Comparison of ENCODE assay signal across 7 mouse cellular contexts in genomic region chr1:23255925-23256629, GRCm38 (mm10).
DNase-seq lines count a peak whose midpoint lies in the region; ATAC-seq lines count a peak whose summit lies in the region.

No protein-coding gene starts in this region.

- peak overlapping the region; percentile 83 for H3K9ac ChIP-seq in embryonic facial prominence, embryonic 13.5 days
- peak overlapping the region; percentile 86 for H3K9ac ChIP-seq in midbrain, embryonic 12.5 days (replicated peaks)

- under 1% methylated on average over 52 of the region's 80 CpGs for WGBS in embryonic facial prominence, embryonic 13.5 days
- WGBS in midbrain, embryonic 12.5 days = 0% methylated on average over 44 of the region's 80 CpGs

- H3K9me3 ChIP-seq in embryonic facial prominence, embryonic 13.5 days = no peaks in the 10 kb centered on the region
- H3K9me3 ChIP-seq in midbrain, embryonic 12.5 days = no peaks in the 10 kb centered on the region

- peak; percentile 99 for ATAC-seq in embryonic facial prominence, embryonic 13.5 days (ENCODE audit: insufficient number of reproducible peaks, insufficient read depth, low FRiP score, low TSS enrichment, low read depth)
- peak; percentile 99 for ATAC-seq in midbrain, embryonic 12.5 days (ENCODE audit: low FRiP score, low read depth)

- H3K4me1 ChIP-seq in embryonic facial prominence, embryonic 13.5 days = peaks cover 5% of the 10 kb centered on the region; the same call in 1 of the 2 replicates
- H3K4me1 ChIP-seq in midbrain, embryonic 12.5 days = peaks cover 15% of the 10 kb centered on the region

- H3K27me3 ChIP-seq in embryonic facial prominence, embryonic 13.5 days = no peaks in the 10 kb centered on the region
- no peaks in the 10 kb centered on the region for H3K27me3 ChIP-seq in midbrain, embryonic 12.5 days

- H3K4me2 ChIP-seq in embryonic facial prominence, embryonic 13.5 days = peak overlapping the region; percentile 75
- peak overlapping the region; percentile 63 for H3K4me2 ChIP-seq in midbrain, embryonic 12.5 days (replicated peaks)

- no peaks in the 10 kb centered on the region for H3K36me3 ChIP-seq in embryonic facial prominence, embryonic 13.5 days
- no peaks in the 10 kb centered on the region for H3K36me3 ChIP-seq in midbrain, embryonic 12.5 days

- H3K27ac ChIP-seq in embryonic facial prominence, embryonic 13.5 days = peak overlapping the region; percentile 87
- H3K27ac ChIP-seq in midbrain, embryonic 12.5 days (replicated peaks) = peak overlapping the region; percentile 96

- DNase-seq in adrenal gland, postnatal 4 days (ENCODE audit: low spot score in 2 of 2) = peak; percentile 91 to 92
- peak; percentile 100 for DNase-seq in heart, adult 11 months
- peak; percentile 98 for DNase-seq in kidney, adult 11 months
- DNase-seq in left cerebral cortex, postnatal 4 days = peak; percentile 98
- DNase-seq in skeletal muscle tissue, adult 2 months (ENCODE audit: low read depth, low spot score) = peak; percentile 98

- H3K4me3 ChIP-seq in embryonic facial prominence, embryonic 13.5 days = peak overlapping the region; percentile 70
- H3K4me3 ChIP-seq in midbrain, embryonic 12.5 days = peak overlapping the region; percentile 83

- intact Hi-C loops in left cerebral cortex, postnatal 4 days (cut with DNase I) = no loop called here

Comparison
In these comparisons a context has a peak if more than half of its experiments do, and no peak if none do; other contexts are left out.
1. Peak in every context shown above with its lines: DNase-seq, ATAC-seq, H3K4me3 ChIP-seq and H3K27ac ChIP-seq.